Comparison of ENCODE assay signal across 10 mouse cellular contexts in the genomic region with DNA sequence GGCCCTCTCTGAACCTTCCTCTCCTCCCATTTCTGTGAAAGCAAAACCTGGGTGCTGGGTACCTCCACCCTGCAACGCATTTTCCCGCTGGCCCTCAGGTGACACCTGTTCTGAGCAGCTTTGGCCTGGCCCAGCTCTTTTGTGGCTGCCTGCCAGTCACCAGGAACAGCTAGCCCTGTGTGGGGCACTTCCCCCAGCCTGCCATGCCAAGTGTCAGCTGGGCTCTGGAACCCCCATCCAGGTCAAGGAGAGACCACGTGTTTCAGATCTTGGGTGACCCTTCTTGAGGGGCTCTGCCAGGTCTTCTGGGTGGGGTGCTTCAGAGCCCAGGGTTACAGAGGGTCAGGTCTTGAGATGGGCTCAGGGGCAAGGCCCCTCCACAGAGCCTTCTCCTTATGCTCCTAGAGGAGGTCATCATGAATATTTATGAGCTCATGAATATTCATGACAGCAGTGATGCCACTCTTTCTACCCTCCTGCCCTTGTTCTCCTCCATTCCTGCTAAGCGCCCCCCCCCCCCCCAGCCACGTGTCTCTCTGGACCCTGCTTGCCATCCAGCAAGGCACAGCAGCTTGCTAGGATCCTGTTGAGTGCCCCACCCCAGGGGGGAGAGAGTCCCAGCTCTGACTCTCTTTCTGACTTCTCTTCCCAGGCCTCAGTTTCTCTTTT. TPM values are rescaled to one million over a fixed set of nuclear protein-coding genes. Genes with fewer than 3 reads are reported as not detected.
DNase-seq lines count a peak whose midpoint lies in the region; ATAC-seq lines count a peak whose summit lies in the region.
"Had no signal": no experiment of that assay in that cellular context is flagged by ENCODE, and none has a peak within 500 bp of the region (broad histone marks: within the 10 kb centered on the region; RNA-seq: fewer than 3 reads in every experiment).

No protein-coding gene starts in this region.

- no peaks in the 10 kb centered on the region for H3K27me3 ChIP-seq in embryonic facial prominence, embryonic 11.5 days (ENCODE audit: control insufficient read depth, insufficient read depth, low read length)
- no peaks in the 10 kb centered on the region for H3K27me3 ChIP-seq in forebrain, embryonic 11.5 days (ENCODE audit: control insufficient read depth, insufficient read depth, low read length)
- H3K27me3 ChIP-seq in midbrain, embryonic 15.5 days (replicated peaks): no peaks in the 10 kb centered on the region
- H3K27me3 ChIP-seq: lung, embryonic 15.5 days had no signal

- H3K9me3 ChIP-seq in embryonic facial prominence, embryonic 11.5 days (replicated peaks; ENCODE audit: control insufficient read depth, low read length): no peaks in the 10 kb centered on the region
- no peaks in the 10 kb centered on the region for H3K9me3 ChIP-seq in forebrain, embryonic 11.5 days (ENCODE audit: control insufficient read depth, low read length)
- no peaks in the 10 kb centered on the region for H3K9me3 ChIP-seq in midbrain, embryonic 15.5 days
- H3K9me3 ChIP-seq: lung, embryonic 15.5 days had no signal

- no peak overlapping the region for H3K4me3 ChIP-seq in embryonic facial prominence, embryonic 11.5 days (ENCODE audit: low read depth, low read length)
- no peak overlapping the region for H3K4me3 ChIP-seq in forebrain, embryonic 11.5 days (ENCODE audit: low read depth, low read length)
- no peak overlapping the region for H3K4me3 ChIP-seq in midbrain, embryonic 15.5 days
- H3K4me3 ChIP-seq: erythroblast, embryonic 14.5 days; heart, adult 2 months; lung, embryonic 15.5 days had no signal

- 26% methylated on average over 5 of the region's 5 CpGs for WGBS in embryonic facial prominence, embryonic 11.5 days
- WGBS in forebrain, embryonic 11.5 days: 27% methylated on average over 4 of the region's 5 CpGs
- 13% methylated on average over 5 of the region's 5 CpGs for WGBS in midbrain, embryonic 15.5 days

- no peak for DNase-seq in embryonic facial prominence, embryonic 11.5 days (ENCODE audit: low spot score)
- peak; percentile 73 for DNase-seq in forebrain, embryonic 11.5 days (ENCODE audit: low spot score)
- peak; percentile 64 to 80 for DNase-seq in kidney, adult 8-10 months
- DNase-seq in frontal cortex, adult 2 months (ENCODE audit: extremely low spot score in 1 of 2, low spot score in 1 of 2): no peak
- DNase-seq: heart, adult 2 months had no signal

- H3K4me2 ChIP-seq in embryonic facial prominence, embryonic 11.5 days (ENCODE audit: low read depth, low read length): no peak overlapping the region
- 0 out of 2 replicates have a peak overlapping the region, but pooled peaks have one; percentile 2 for H3K4me2 ChIP-seq in forebrain, embryonic 11.5 days (ENCODE audit: low read depth, low read length, severe bottlenecking)
- no peak overlapping the region for H3K4me2 ChIP-seq in midbrain, embryonic 15.5 days
- H3K4me2 ChIP-seq: lung, embryonic 15.5 days had no signal

- peaks cover 2% of the 10 kb centered on the region; the same call in 1 of the 2 replicates for H3K4me1 ChIP-seq in embryonic facial prominence, embryonic 11.5 days (ENCODE audit: control insufficient read depth, insufficient read depth, low read length)
- H3K4me1 ChIP-seq in forebrain, embryonic 11.5 days (replicated peaks; ENCODE audit: control insufficient read depth, insufficient read depth, low read length): peaks cover 16% of the 10 kb centered on the region
- peaks cover 26% of the 10 kb centered on the region for H3K4me1 ChIP-seq in midbrain, embryonic 15.5 days

- 0 out of 2 replicates have a peak, but pooled peaks have one; percentile 40 for ATAC-seq in embryonic facial prominence, embryonic 11.5 days (replicated peaks; ENCODE audit: insufficient number of reproducible peaks, low FRiP score, low TSS enrichment, low read depth)
- peak; percentile 85 for ATAC-seq in forebrain, embryonic 11.5 days (replicated peaks; ENCODE audit: low FRiP score)
- peak; percentile 61 for ATAC-seq in midbrain, embryonic 15.5 days (replicated peaks)
- no peak for ATAC-seq in inflammation-experienced regulatory T-cells, adult 6 months
- no peak for ATAC-seq in megakaryocyte-erythroid progenitor cell, adult 5-6 weeks (replicated peaks; ENCODE audit: low FRiP score, low TSS enrichment, poor library complexity, severe bottlenecking)

- H3K9ac ChIP-seq in embryonic facial prominence, embryonic 11.5 days (replicated peaks; ENCODE audit: low read length): peak overlapping the region; percentile 18; the same call in 1 of the 2 replicates
- no peak overlapping the region for H3K9ac ChIP-seq in forebrain, embryonic 11.5 days (ENCODE audit: low read length)
- no peak overlapping the region for H3K9ac ChIP-seq in midbrain, embryonic 15.5 days
- H3K9ac ChIP-seq: lung, embryonic 15.5 days had no signal

- H3K27ac ChIP-seq in embryonic facial prominence, embryonic 11.5 days (replicated peaks; ENCODE audit: low read depth, low read length): no peak overlapping the region
- H3K27ac ChIP-seq in forebrain, embryonic 11.5 days (ENCODE audit: low read depth, low read length): peak overlapping the region; percentile 48; the same call in 1 of the 2 replicates
- H3K27ac ChIP-seq in midbrain, embryonic 15.5 days: no peak overlapping the region
- H3K27ac ChIP-seq: heart, adult 2 months had no signal

- no peaks in the 10 kb centered on the region for H3K36me3 ChIP-seq in embryonic facial prominence, embryonic 11.5 days (replicated peaks; ENCODE audit: control insufficient read depth, insufficient read depth, low read depth, low read length)
- no peaks in the 10 kb centered on the region for H3K36me3 ChIP-seq in forebrain, embryonic 11.5 days (ENCODE audit: control insufficient read depth, insufficient read depth, low read length)
- no peaks in the 10 kb centered on the region for H3K36me3 ChIP-seq in midbrain, embryonic 15.5 days (replicated peaks)
- H3K36me3 ChIP-seq: lung, embryonic 15.5 days had no signal

RNA-seq across cellular contexts. Expression of a gene that starts 15.3 kb away (rescaled TPM):
- polyA plus RNA-seq in embryonic facial prominence, embryonic 11.5 days (2014; fragmentation: Nextera tagmentation; extraction: Ambion mirVana): 0.27 and 0.28 TPM in 2 replicates
- polyA plus RNA-seq in forebrain, embryonic 11.5 days (2014; fragmentation: Nextera tagmentation; extraction: Ambion mirVana): 0.52 and 0.93 TPM in 2 replicates
- polyA plus RNA-seq in midbrain, embryonic 15.5 days (2015; fragmentation: Nextera tagmentation; extraction: Ambion mirVana): 2.7 and 4.3 TPM in 2 replicates
- not detected for polyA plus RNA-seq in inflammation-experienced regulatory T-cells, adult 6 months (2017; shearing (Covaris generic))
- polyA plus RNA-seq in frontal cortex, adult 2 months (2012; rRNA removed): 33.4 and 38.0 TPM in 2 replicates
- 0.13 TPM in 1 of 2 replicates, not detected in the other for total RNA-seq in megakaryocyte-erythroid progenitor cell, adult 5-6 weeks (2014; fragmentation: Nextera tagmentation)
- total RNA-seq in megakaryocyte-erythroid progenitor cell, adult 5-6 weeks (2017): not detected in 2 replicates
- polyA plus RNA-seq: erythroblast, embryonic 14.5 days had no signal

Comparison
In these comparisons a context has a peak if more than half of its experiments do, and no peak if none do; other contexts are left out.
1. ATAC-seq: peak in embryonic facial prominence, embryonic 11.5 days (single experiment), forebrain, embryonic 11.5 days (single experiment) and midbrain, embryonic 15.5 days (single experiment); none in inflammation-experienced regulatory T-cells, adult 6 months (single experiment) and megakaryocyte-erythroid progenitor cell, adult 5-6 weeks (single experiment).
2. DNase-seq: peak in forebrain, embryonic 11.5 days (single experiment) and kidney, adult 8-10 months (2 of 2); none in embryonic facial prominence, embryonic 11.5 days (single experiment) and frontal cortex, adult 2 months (0 of 2).